Mouse (Mus musculus) thymus, adult 18-20 months (tissue): ENCODE results near the gene Tpsb2.
A peak's percentile ranks its signal among the peaks of the same experiment; 100 is the strongest.

Experiments used
- DNase-seq, 2 experiments: peaks; one replicate each; pipeline ENCODE4 v3.0.0; 2022; ENCODE audit warnings: mixed read lengths in 2 of 2

Tpsb2 gene

GRCm38 (mm10) chr17:25366005-25366404 is at the start of gene Tpsb2:
Gene Tpsb2 (plus strand): TSS chr17:25366305.
- DNase-seq, result no peak

GRCm38 (mm10) chr17:25318354-25318753 is 47.8 kb upstream of the Tpsb2 start, which contains the start of gene Prss29:
Gene Prss29 (plus strand): TSS chr17:25318654.
- DNase-seq, result no peak

- no peak for DNase-seq
Measured at GRCm38 (mm10) chr17:25320819-25321218, 45.3 kb upstream of the Tpsb2 start.

GRCm38 (mm10) chr17:25322930-25323329 is 43.2 kb upstream of the Tpsb2 start:
- DNase-seq, result no peak

GRCm38 (mm10) chr17:25332321-25332720 is 33.8 kb upstream of the Tpsb2 start:
- DNase-seq, result no peak

GRCm38 (mm10) chr17:25333943-25334342 is 32.2 kb upstream of the Tpsb2 start:
- peak; percentile 8 for DNase-seq

GRCm38 (mm10) chr17:25338218-25338617 is 27.9 kb upstream of the Tpsb2 start:
- DNase-seq, result no peak

- DNase-seq, result no peak
Measured at GRCm38 (mm10) chr17:25340003-25340402, 26.1 kb upstream of the Tpsb2 start.

GRCm38 (mm10) chr17:25341490-25341889 is 24.6 kb upstream of the Tpsb2 start:
- no peak for DNase-seq

GRCm38 (mm10) chr17:25345462-25345861 is 20.6 kb upstream of the Tpsb2 start, which contains the start of gene Tpsab1:
Gene Tpsab1 (minus strand): TSS chr17:25345562.
- DNase-seq, result no peak

GRCm38 (mm10) chr17:25361291-25361690 is 4.8 kb upstream of the Tpsb2 start:
- no peak for DNase-seq

GRCm38 (mm10) chr17:25363726-25364125 is 2.4 kb upstream of the Tpsb2 start:
- no peak for DNase-seq

- DNase-seq, result no peak
Measured at GRCm38 (mm10) chr17:25368973-25369372, 2.9 kb downstream of the Tpsb2 start, which contains the start of gene Tpsg1. Gene Tpsg1 (plus strand): TSS chr17:25369273.

- no peak for DNase-seq
Measured at GRCm38 (mm10) chr17:25372491-25372890, 6.4 kb downstream of the Tpsb2 start.

GRCm38 (mm10) chr17:25374011-25374410 is 7.9 kb downstream of the Tpsb2 start:
- no peak for DNase-seq

GRCm38 (mm10) chr17:25394526-25394925 is 28.4 kb downstream of the Tpsb2 start:
- no peak for DNase-seq

- peak; percentile 16 to 22 for DNase-seq
Measured at GRCm38 (mm10) chr17:25397804-25398519, 31.9 kb downstream of the Tpsb2 start.

- no peak for DNase-seq
Measured at GRCm38 (mm10) chr17:25398520-25398838, 32.4 kb downstream of the Tpsb2 start.

GRCm38 (mm10) chr17:25400443-25400842 is 34.3 kb downstream of the Tpsb2 start:
- DNase-seq, result no peak

- no peak for DNase-seq
Measured at GRCm38 (mm10) chr17:25401491-25401890, 35.4 kb downstream of the Tpsb2 start.

GRCm38 (mm10) chr17:25402224-25402623 is 36.1 kb downstream of the Tpsb2 start:
- no peak for DNase-seq

GRCm38 (mm10) chr17:25404190-25404589 is 38.1 kb downstream of the Tpsb2 start:
- no peak for DNase-seq

- DNase-seq, result no peak
Measured at GRCm38 (mm10) chr17:25405224-25405895, 39.3 kb downstream of the Tpsb2 start.

- no peak for DNase-seq
Measured at GRCm38 (mm10) chr17:25406011-25406441, 39.9 kb downstream of the Tpsb2 start.
